8 mouse cellular contexts compared by ENCODE assay signal in the genomic region with DNA sequence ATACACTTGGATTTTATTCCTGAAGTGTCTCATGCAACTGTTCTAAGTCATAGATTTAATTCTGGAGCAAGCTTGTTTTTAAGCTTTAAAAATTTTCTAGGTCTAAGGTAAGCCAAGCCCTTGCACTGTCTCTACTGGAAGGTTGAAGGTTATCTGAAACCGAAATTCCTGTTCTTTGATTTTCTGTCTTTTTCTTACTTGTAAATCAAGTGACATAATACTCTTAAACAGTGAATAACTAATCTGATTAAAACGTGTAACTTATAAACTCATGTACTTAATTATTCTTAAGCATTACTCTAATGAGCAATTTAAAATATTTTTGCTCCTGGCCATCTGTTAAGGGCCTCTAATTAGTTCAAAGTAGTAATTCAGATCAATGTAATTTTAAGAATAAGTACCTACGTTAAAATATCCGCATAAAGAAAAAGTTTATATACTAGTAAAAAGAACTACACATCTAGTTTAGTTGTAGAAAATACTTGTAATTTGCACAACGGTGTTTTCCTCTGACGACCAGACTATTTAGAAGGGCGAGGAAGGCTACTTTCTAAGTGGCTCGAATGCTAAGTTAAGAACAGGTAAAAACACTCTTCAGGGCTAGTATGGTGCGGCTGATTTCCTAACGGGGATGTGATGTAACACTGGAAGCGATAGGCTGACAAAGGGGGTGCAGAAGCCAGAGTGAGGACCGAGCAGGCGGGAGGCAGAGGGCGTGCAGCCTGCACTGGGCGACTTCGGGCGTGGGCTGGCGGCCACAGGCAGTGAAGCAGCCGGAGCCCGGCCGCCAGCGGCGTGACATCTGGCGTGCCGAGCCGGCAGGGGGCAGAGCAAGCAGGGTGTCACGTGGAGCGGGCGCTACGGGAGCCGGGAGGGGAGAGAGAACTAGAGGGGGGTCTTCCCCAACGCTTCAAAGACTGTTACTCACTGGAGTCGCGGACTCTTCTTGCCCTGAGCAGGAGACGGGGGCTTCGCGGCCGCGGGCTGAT. TPM values are rescaled to one million over a fixed set of nuclear protein-coding genes. Genes with fewer than 3 reads are reported as not detected.
DNase-seq lines count a peak whose midpoint lies in the region; ATAC-seq lines count a peak whose summit lies in the region.

No protein-coding gene starts in this region.

- H3K27ac ChIP-seq in forebrain, embryonic 10.5 days, result peak overlapping the region; percentile 99
- peak overlapping the region; percentile 100 for H3K27ac ChIP-seq in heart, embryonic 16.5 days (ENCODE audit: low read length)
- H3K27ac ChIP-seq in liver, embryonic 15.5 days (replicated peaks), result peak overlapping the region; percentile 98
- peak overlapping the region; percentile 98 for H3K27ac ChIP-seq in neural tube, embryonic 12.5 days

- peak; percentile 26 for ATAC-seq in CD4-positive, CD25-positive, alpha-beta regulatory T cell, adult 4 months
- peak; percentile 59 for ATAC-seq in heart, embryonic 16.5 days (replicated peaks; ENCODE audit: extremely low read depth, insufficient read depth, low FRiP score)
- peak; percentile 59 for ATAC-seq in liver, embryonic 15.5 days (ENCODE audit: insufficient read depth)
- ATAC-seq in neural tube, embryonic 12.5 days (ENCODE audit: low FRiP score, low read depth), result peak; percentile 67

- peak; percentile 75 for DNase-seq in c-Kit-negative CD71-positive TER-119-positive erythroid progenitor cells, embryonic 14.5 days (ENCODE audit: low read depth, low spot score)
- peak; percentile 84 for DNase-seq in forebrain, embryonic 10.5 days (ENCODE audit: extremely low spot score, low spot score)
- DNase-seq in kidney, postnatal 36 days, result peak; percentile 94 to 97
- DNase-seq in telencephalon, adult 2 months (ENCODE audit: low read depth, low spot score), result peak; percentile 79

- H3K27me3 ChIP-seq in forebrain, embryonic 10.5 days (ENCODE audit: poor library complexity, severe bottlenecking), result no peaks in the 10 kb centered on the region
- no peaks in the 10 kb centered on the region for H3K27me3 ChIP-seq in heart, embryonic 16.5 days (ENCODE audit: control insufficient read depth, insufficient read depth, low read length)
- no peaks in the 10 kb centered on the region for H3K27me3 ChIP-seq in liver, embryonic 15.5 days
- H3K27me3 ChIP-seq in neural tube, embryonic 12.5 days (replicated peaks), result no peaks in the 10 kb centered on the region

- peak overlapping the region; percentile 90 for H3K4me3 ChIP-seq in forebrain, embryonic 10.5 days
- peak overlapping the region; percentile 98 for H3K4me3 ChIP-seq in heart, embryonic 16.5 days (ENCODE audit: low read length)
- peak overlapping the region; percentile 99 for H3K4me3 ChIP-seq in liver, embryonic 15.5 days (replicated peaks)
- peak overlapping the region; percentile 92 for H3K4me3 ChIP-seq in neural tube, embryonic 12.5 days

- H3K9ac ChIP-seq in heart, embryonic 16.5 days (ENCODE audit: low read length), result peak overlapping the region; percentile 99
- peak overlapping the region; percentile 97 for H3K9ac ChIP-seq in liver, embryonic 15.5 days
- peak overlapping the region; percentile 98 for H3K9ac ChIP-seq in neural tube, embryonic 12.5 days

- no peaks in the 10 kb centered on the region for H3K9me3 ChIP-seq in forebrain, embryonic 10.5 days
- no peaks in the 10 kb centered on the region for H3K9me3 ChIP-seq in heart, embryonic 16.5 days (replicated peaks; ENCODE audit: control insufficient read depth, low read length)
- H3K9me3 ChIP-seq in liver, embryonic 15.5 days (replicated peaks), result no peaks in the 10 kb centered on the region
- H3K9me3 ChIP-seq in neural tube, embryonic 12.5 days, result no peaks in the 10 kb centered on the region

- H3K36me3 ChIP-seq in forebrain, embryonic 10.5 days (replicated peaks), result peaks cover 7% of the 10 kb centered on the region
- no peaks in the 10 kb centered on the region for H3K36me3 ChIP-seq in heart, embryonic 16.5 days (ENCODE audit: control insufficient read depth, insufficient read depth)
- no peaks in the 10 kb centered on the region for H3K36me3 ChIP-seq in liver, embryonic 15.5 days (replicated peaks)
- no peaks in the 10 kb centered on the region for H3K36me3 ChIP-seq in neural tube, embryonic 12.5 days

- H3K4me2 ChIP-seq in heart, embryonic 16.5 days (ENCODE audit: low read depth, low read length), result peak overlapping the region; percentile 67
- H3K4me2 ChIP-seq in liver, embryonic 15.5 days, result peak overlapping the region; percentile 92
- peak overlapping the region; percentile 62 for H3K4me2 ChIP-seq in neural tube, embryonic 12.5 days (replicated peaks)

- 3% methylated on average over 39 of the region's 39 CpGs for WGBS in forebrain, embryonic 10.5 days
- WGBS in heart, embryonic 16.5 days, result 2% methylated on average over 31 of the region's 39 CpGs
- WGBS in liver, embryonic 15.5 days (ENCODE audit: insufficient replicate concordance), result under 1% methylated on average over 39 of the region's 39 CpGs
- WGBS in neural tube, embryonic 12.5 days, result 1% methylated on average over 37 of the region's 39 CpGs

- peaks cover 31% of the 10 kb centered on the region for H3K4me1 ChIP-seq in forebrain, embryonic 10.5 days
- peaks cover 11% of the 10 kb centered on the region for H3K4me1 ChIP-seq in heart, embryonic 16.5 days (ENCODE audit: control insufficient read depth, insufficient read depth, low read length)
- H3K4me1 ChIP-seq in liver, embryonic 15.5 days (replicated peaks), result peaks cover 16% of the 10 kb centered on the region
- peaks cover 9% of the 10 kb centered on the region for H3K4me1 ChIP-seq in neural tube, embryonic 12.5 days

RNA-seq across cellular contexts. Expression of a gene that starts 1.6 kb away (rescaled TPM):
- 10 to 100 TPM; 21.2 to 22.9 TPM for polyA plus RNA-seq in CD4-positive, CD25-positive, alpha-beta regulatory T cell, adult 4 months (2017; shearing (Covaris generic))
- 14.1 and 14.3 TPM in 2 replicates for polyA plus RNA-seq in forebrain, embryonic 10.5 days (2016; fragmentation: Nextera tagmentation; extraction: Ambion mirVana)
- polyA plus RNA-seq in heart, embryonic 16.5 days (2015; fragmentation: Nextera tagmentation; extraction: Ambion mirVana), result 9.9 and 10.5 TPM in 2 replicates
- 7.2 and 7.3 TPM in 2 replicates for polyA plus RNA-seq in liver, embryonic 15.5 days (2015; fragmentation: Nextera tagmentation; extraction: Ambion mirVana)
- 19.3 and 19.9 TPM in 2 replicates for polyA plus RNA-seq in neural tube, embryonic 12.5 days (2016; fragmentation: Nextera tagmentation; extraction: Ambion mirVana)

RNA-seq across cellular contexts. Expression of a gene that starts 1.6 kb away (rescaled TPM):
- 100 to 1,000 TPM; 220 to 255 TPM for polyA plus RNA-seq in CD4-positive, CD25-positive, alpha-beta regulatory T cell, adult 4 months (2017; shearing (Covaris generic))
- 0.76 and 0.77 TPM in 2 replicates for polyA plus RNA-seq in forebrain, embryonic 10.5 days (2016; fragmentation: Nextera tagmentation; extraction: Ambion mirVana)
- polyA plus RNA-seq in heart, embryonic 16.5 days (2015; fragmentation: Nextera tagmentation; extraction: Ambion mirVana), result 2.5 and 4.9 TPM in 2 replicates
- 2.1 and 2.4 TPM in 2 replicates for polyA plus RNA-seq in liver, embryonic 15.5 days (2015; fragmentation: Nextera tagmentation; extraction: Ambion mirVana)
- polyA plus RNA-seq in neural tube, embryonic 12.5 days (2016; fragmentation: Nextera tagmentation; extraction: Ambion mirVana), result 1.3 and 1.4 TPM in 2 replicates

RNA-seq across cellular contexts. Expression of a gene that starts 28.9 kb away (rescaled TPM):
- polyA plus RNA-seq in CD4-positive, CD25-positive, alpha-beta regulatory T cell, adult 4 months (2017; shearing (Covaris generic)), result 1 to 10 TPM; 2.9 to 3.4 TPM
- 1.9 and 2.1 TPM in 2 replicates for polyA plus RNA-seq in forebrain, embryonic 10.5 days (2016; fragmentation: Nextera tagmentation; extraction: Ambion mirVana)
- 1.0 TPM in 2 replicates for polyA plus RNA-seq in heart, embryonic 16.5 days (2015; fragmentation: Nextera tagmentation; extraction: Ambion mirVana)
- polyA plus RNA-seq in liver, embryonic 15.5 days (2015; fragmentation: Nextera tagmentation; extraction: Ambion mirVana), result 0.43 and 0.53 TPM in 2 replicates
- polyA plus RNA-seq in neural tube, embryonic 12.5 days (2016; fragmentation: Nextera tagmentation; extraction: Ambion mirVana), result 1.5 and 1.6 TPM in 2 replicates

RNA-seq across cellular contexts. Expression of a gene that starts 52.1 kb away (rescaled TPM):
- polyA plus RNA-seq in CD4-positive, CD25-positive, alpha-beta regulatory T cell, adult 4 months (2017; shearing (Covaris generic)), result 1 to 10 TPM in 1 of 2 experiments, not detected in 1; 1.0 TPM
- not detected in 2 replicates for polyA plus RNA-seq in forebrain, embryonic 10.5 days (2016; fragmentation: Nextera tagmentation; extraction: Ambion mirVana)
- not detected in 2 replicates for polyA plus RNA-seq in heart, embryonic 16.5 days (2015; fragmentation: Nextera tagmentation; extraction: Ambion mirVana)
- not detected in 2 replicates for polyA plus RNA-seq in liver, embryonic 15.5 days (2015; fragmentation: Nextera tagmentation; extraction: Ambion mirVana)
- not detected in 2 replicates for polyA plus RNA-seq in neural tube, embryonic 12.5 days (2016; fragmentation: Nextera tagmentation; extraction: Ambion mirVana)

Comparison
In these comparisons a context has a peak if more than half of its experiments do, and no peak if none do; other contexts are left out.
1. Peak in every context shown above with its lines: DNase-seq, ATAC-seq, H3K4me3 ChIP-seq and H3K27ac ChIP-seq.
2. RNA of a gene that starts 1.6 kb away (polyA plus RNA-seq): 220 to 255 TPM in CD4-positive, CD25-positive, alpha-beta regulatory T cell, adult 4 months; 2.5 to 4.9 TPM in heart, embryonic 16.5 days, 2.1 to 2.4 TPM in liver, embryonic 15.5 days, 1.3 to 1.4 TPM in neural tube, embryonic 12.5 days and 0.76 to 0.77 TPM in forebrain, embryonic 10.5 days; every median in the first group is over 10 times any median in the second.